Mouse (Mus musculus) testis, adult 2 months (tissue): ENCODE results near the gene Stard8.

ENCODE experiments used
- CTCF ChIP-seq: fragments of 200-500 bp; IDR thresholded peaks from 2 replicates; pipeline ENCODE4 v1.5.1; 2012; ENCODE audit warnings: low read depth, mild to moderate bottlenecking, inconsistent platforms, low read length, moderate library complexity; ENCODE audit not compliant: control insufficient read depth, insufficient read depth, insufficient replicate concordance
- POLR2A ChIP-seq: fragments of 200-500 bp; IDR thresholded peaks from 2 replicates; pipeline ENCODE4 v1.6.1; 2012; ENCODE audit warnings: low read depth, mild to moderate bottlenecking, inconsistent platforms, low read length, moderate library complexity; ENCODE audit not compliant: control insufficient read depth

DNA sequence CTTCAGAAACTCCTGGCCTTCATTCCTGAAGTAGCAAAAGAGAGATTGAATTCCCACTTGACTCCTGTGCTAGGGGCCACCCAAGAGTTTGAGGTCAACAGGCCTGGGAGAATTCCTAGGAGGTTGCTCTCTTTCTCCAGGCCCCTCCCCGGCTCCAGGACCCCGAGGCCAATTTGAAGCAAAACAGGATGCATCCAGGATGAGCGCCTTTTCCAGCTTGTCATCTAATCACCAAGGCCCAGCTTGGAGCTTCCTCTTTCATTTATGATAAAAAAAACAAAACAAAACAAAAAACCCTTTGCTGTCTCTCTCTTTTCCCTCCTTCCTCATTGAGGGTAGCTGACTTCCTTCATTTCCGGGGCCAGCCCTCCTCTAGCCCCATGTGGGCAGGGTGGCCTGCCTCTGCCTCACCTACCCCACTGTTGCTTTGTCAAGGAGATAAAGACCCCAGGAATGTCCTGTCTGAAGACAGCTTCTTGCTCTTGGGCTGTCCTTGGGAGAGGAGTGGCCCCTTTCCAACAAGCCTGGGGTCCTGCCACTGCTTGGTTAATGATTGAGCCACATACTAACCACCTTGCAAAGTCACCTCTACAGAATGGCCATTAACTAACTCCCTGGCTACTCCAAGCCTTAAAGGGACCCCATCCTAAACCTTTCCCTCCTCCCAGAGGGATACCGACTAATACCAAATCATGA, 43.5 kb downstream of the Stard8 start:
- TF ChIP-seq POLR2A = no peak
- TF ChIP-seq CTCF = no peak
